Mouse (Mus musculus) megakaryocyte, embryonic 14.5 days (primary cell): ENCODE measurements around the gene Tcte2. TPM values are rescaled to one million over a fixed set of nuclear protein-coding genes. Genes with fewer than 3 reads are reported as not detected.

Source experiments
- H3K27me3 ChIP-seq: replicated peaks from 2 replicates; pipeline ENCODE3; 2012; ENCODE audit warnings: inconsistent platforms
- H3K36me3 ChIP-seq: replicated peaks from 2 replicates; pipeline ENCODE3; 2012; ENCODE audit warnings: low read length, inconsistent platforms, mixed read lengths
- H3K4me1 ChIP-seq: 2 replicates; pipeline ENCODE4 v1.6.1; 2012; ENCODE audit warnings: inconsistent platforms
- H3K4me3 ChIP-seq: replicated peaks from 2 replicates; pipeline ENCODE3; 2012; ENCODE audit warnings: moderate library complexity, mild to moderate bottlenecking, inconsistent platforms
- H3K9me3 ChIP-seq: 2 replicates; pipeline ENCODE4 v1.6.1; 2012; ENCODE audit warnings: inconsistent platforms
- FLI1 ChIP-seq: IDR thresholded peaks from 2 replicates; pipeline ENCODE4 v1.6.1; 2012; ENCODE audit warnings: low read length, inconsistent platforms, mixed read lengths
- GATA1 ChIP-seq: IDR thresholded peaks from 3 replicates; pipeline ENCODE4 v1.6.1; 2012; ENCODE audit warnings: mixed read lengths, low read length, inconsistent platforms, borderline replicate concordance
- polyA plus RNA-seq: library from polyadenylated mRNA; stranded (reverse); fragments of >175 nt; gene quantifications from 2 replicates; pipeline ENCODE4 v1.2.3, GENCODE M21; 2012; ENCODE audit warnings: low replicate concordance; ENCODE audit not compliant: insufficient read depth

The Tcte2 gene
- polyA plus RNA-seq, 1 experiment: not detected

DNA sequence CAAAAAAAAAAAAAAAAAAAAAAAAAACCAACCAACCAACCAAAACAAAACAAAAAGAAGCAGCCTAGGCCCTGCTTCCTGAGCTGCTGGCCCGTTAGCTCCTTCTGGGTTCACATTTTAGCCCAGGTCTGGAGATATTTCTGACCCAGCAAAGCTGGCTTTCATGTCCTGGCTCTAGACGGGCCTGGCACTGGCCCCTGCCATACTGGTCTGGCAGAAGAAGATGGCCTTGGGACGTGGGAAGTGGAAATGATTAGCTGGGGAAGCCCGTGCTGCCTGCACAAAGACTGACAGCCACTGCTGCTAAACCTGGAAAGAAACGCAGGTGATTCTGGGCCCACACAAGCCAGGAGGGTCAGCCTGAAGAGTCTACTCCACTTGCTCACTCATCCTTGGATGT is 50.5 kb downstream of the Tcte2 start:
- H3K27me3 ChIP-seq: peaks cover 25% of the 10 kb centered on the region
- no peaks in the 10 kb centered on the region for H3K36me3 ChIP-seq
- no peak overlapping the region for H3K4me3 ChIP-seq
- H3K4me1 ChIP-seq: no peaks in the 10 kb centered on the region
- TF ChIP-seq GATA1 (no peak), FLI1 (no peak)
- 0 out of 2 replicates have a peak, but pooled peaks cover 9% of the 10 kb centered on the region for H3K9me3 ChIP-seq

DNA sequence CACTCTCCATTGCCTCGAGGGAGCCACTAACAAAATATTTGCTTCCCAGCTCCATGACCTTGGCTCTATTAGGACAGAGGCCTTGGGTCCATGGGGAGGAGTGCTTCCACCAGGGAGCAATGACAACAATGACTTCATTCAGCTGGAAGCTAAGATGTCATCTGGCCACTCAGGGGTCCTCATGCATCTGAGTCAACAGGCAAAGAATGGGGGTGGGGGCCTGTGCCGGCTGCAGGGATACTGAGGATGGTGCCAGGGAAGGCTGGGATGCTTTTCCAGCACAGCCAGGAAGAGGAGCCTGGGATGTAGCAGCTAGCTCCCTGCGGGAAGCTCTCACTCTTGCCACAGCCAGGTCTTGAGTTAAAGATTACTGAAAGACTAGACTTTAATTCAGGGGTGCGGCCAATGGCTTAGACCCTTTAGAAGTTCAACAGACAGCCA is 56.1 kb downstream of the Tcte2 start:
- Histone ChIP-seq H3K27me3 (peaks cover 24% of the 10 kb centered on the region), H3K36me3 (no peaks in the 10 kb centered on the region), H3K4me3 (no peak overlapping the region), H3K4me1 (no peaks in the 10 kb centered on the region), H3K9me3 (peaks cover 20% of the 10 kb centered on the region)
- TF ChIP-seq GATA1 (no peak), FLI1 (no peak)

DNA sequence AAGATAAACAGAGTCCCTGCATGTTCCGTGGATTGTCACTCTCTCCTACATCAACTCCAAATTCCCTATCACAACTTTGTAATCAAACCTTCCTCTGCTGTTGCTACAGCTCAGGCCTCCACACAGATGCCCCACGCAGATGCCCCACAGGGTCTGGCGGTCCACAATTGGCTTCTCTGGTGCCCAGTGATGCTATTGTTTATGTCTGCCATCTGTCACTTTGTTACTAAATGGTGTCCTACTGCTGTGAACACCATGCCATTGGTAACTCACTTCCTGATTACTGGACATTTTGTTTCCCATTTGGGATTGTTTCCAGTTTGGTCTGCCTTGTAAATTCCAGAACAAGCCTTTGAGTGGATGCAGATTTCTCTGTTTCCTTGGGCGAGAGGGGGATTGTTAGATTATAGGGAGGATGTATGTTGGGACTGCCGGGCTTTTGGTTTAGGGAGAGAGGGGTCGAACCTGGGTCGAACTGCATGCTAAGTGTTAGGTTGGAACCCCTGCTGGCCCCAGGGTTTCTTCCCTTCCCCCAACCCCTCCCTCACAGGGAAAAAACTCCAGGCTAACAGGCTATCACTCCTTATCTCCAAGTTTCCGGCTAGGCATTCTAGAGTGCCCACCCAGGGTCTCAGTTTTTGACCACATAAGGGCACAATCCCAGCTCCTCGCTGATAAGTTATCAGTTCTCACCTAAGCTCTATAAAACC is 57.9 kb downstream of the Tcte2 start:
- no peak overlapping the region for H3K4me3 ChIP-seq
- H3K27me3 ChIP-seq: peaks cover 25% of the 10 kb centered on the region
- H3K36me3 ChIP-seq: no peaks in the 10 kb centered on the region
- H3K4me1 ChIP-seq: no peaks in the 10 kb centered on the region
- peaks cover 15% of the 10 kb centered on the region for H3K9me3 ChIP-seq
- TF ChIP-seq FLI1 (no peak), GATA1 (no peak)

DNA sequence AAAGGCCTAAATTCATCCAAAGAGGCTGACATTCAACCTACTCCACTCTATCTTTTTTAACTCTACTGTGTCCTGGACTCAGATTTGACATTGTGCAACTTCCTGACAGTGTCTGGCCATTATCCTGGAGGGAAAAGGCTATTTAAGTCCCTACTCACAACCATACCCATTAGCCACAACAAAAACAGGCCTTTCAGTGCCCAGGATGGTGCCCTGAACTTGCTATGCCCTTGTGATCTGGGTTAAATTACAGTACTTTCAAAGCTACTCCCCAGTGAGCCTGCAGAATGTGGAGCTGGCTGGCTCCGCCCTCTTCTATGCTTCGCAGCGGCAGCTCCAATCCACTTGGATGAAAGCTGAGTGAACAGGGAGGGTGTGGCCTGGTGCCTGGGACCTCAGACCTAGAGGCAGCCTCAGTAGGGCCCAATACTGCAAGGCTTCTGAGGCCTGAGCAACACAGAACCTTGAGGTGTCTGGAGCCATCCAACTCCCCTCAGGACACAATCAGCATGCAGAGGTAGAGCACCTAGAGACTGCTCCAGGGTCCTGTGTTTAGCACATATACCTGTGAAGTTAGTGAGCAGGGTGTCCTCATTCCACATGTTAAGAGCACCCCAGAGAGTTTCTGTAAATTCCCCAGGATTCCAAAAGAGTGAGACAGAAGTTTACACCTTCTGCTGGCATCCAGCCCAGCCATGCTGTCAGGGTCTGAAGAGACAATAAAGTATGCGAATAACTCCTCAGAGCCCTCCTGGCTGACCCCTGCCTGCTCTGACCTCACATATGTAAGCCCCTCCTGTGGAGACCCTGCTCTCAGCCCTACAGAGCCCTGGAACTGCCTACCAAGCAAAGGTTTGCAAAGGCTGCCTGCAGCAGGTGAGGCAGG is 61.3 kb downstream of the Tcte2 start:
- TF ChIP-seq FLI1 (no peak), GATA1 (no peak)
- H3K27me3 ChIP-seq: peaks cover 18% of the 10 kb centered on the region
- H3K4me1 ChIP-seq: no peaks in the 10 kb centered on the region
- no peak overlapping the region for H3K4me3 ChIP-seq
- peaks cover 15% of the 10 kb centered on the region for H3K9me3 ChIP-seq
- no peaks in the 10 kb centered on the region for H3K36me3 ChIP-seq

DNA sequence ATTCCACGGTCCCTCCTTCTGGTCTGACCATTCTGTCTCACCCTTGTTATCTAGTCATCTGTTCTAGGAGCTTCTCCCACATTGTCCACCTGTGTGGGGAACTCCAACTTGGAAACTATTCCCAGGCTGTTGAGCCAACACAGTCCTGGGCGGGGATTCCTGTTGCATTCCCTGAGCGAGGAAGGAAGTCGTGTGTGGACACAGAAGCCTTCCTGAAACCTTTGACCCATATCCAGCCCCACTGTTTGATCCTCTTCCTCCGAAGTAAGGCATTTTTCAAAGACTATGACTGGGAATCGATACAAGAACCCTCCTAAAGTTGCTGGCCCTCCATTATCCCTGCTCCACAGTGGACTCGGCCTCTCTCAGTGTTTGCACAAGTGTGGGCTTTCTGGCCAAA is 61.9 kb downstream of the Tcte2 start:
- TF ChIP-seq FLI1: no peak
- no peak for TF ChIP-seq GATA1
- H3K36me3 ChIP-seq: no peaks in the 10 kb centered on the region
- H3K27me3 ChIP-seq: peaks cover 21% of the 10 kb centered on the region
- peaks cover 15% of the 10 kb centered on the region for H3K9me3 ChIP-seq
- H3K4me1 ChIP-seq: no peaks in the 10 kb centered on the region
- no peak overlapping the region for H3K4me3 ChIP-seq

DNA sequence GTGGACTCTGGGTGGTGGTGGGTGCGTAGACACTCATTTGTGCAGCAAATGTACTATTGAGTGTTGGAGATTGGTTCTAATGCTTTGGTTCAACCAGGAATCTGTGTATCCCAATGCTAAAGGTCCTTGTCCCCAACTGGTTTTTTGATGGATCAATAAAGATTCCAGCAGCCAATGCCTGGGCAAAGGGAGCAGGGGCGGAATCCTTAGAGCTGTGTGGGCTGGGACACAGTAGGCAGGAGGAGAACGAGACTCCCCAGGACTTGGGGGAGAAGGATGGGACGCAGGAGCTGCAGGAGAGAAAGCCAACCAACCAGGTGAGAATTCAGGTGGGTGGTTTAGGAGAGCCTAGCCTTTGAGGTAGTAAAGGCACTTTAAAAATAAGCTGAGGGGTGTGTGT is 63.4 kb downstream of the Tcte2 start:
- no peak overlapping the region for H3K4me3 ChIP-seq
- H3K36me3 ChIP-seq: no peaks in the 10 kb centered on the region
- H3K4me1 ChIP-seq: no peaks in the 10 kb centered on the region
- TF ChIP-seq GATA1: no peak
- TF ChIP-seq FLI1: no peak
- peaks cover 15% of the 10 kb centered on the region for H3K9me3 ChIP-seq
- H3K27me3 ChIP-seq: peaks cover 21% of the 10 kb centered on the region

DNA sequence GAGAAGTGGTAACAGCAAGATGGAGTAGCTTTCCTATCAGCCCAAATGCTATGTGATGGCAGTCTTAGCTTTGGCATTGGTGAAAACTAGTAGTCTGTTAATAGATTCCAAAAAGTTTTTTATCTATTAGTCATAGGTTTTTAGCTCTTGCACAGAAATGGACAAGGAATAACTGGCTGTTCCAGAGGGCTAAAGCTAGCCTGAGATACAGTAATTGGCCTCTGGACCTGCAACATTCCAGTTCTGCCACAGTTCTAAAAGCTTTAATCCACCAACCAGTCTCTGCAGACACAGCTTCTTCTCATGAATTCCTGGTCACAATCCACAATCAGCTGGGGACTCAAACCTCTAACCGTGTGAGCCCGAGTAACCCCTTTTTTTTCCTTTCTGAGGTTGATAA is 64.0 kb downstream of the Tcte2 start:
- H3K4me1 ChIP-seq: no peaks in the 10 kb centered on the region

DNA sequence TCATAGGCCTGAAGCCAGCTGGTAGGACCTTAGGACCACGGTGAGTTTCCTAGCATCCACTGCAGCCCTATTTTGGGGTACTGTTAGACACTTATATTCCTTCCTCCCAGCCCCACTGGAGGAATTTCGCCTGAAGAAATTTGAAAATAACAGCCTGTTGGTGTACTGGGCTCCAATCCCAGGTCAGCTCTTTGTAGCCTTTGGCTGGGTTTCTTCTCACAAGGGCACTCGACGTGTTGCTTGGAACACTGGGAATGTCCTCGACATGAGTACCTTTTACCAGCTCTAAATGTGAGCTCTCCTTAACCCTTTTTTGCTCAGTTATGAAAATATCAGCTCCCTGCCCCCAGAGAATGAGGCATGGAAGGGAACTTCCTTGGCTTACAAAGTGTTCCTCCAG is 65.7 kb downstream of the Tcte2 start:
- no peaks in the 10 kb centered on the region for H3K36me3 ChIP-seq
- H3K4me1 ChIP-seq: no peaks in the 10 kb centered on the region
- peaks cover 22% of the 10 kb centered on the region for H3K27me3 ChIP-seq
- peaks cover 2% of the 10 kb centered on the region; the same call in 1 of the 2 replicates for H3K9me3 ChIP-seq
- H3K4me3 ChIP-seq: no peak overlapping the region
- TF ChIP-seq FLI1 (no peak), GATA1 (no peak)

More for the DNA sequence above, 64.0 kb downstream of the Tcte2 start:
- Histone ChIP-seq H3K9me3 (peaks cover 15% of the 10 kb centered on the region), H3K4me3 (no peak overlapping the region), H3K36me3 (no peaks in the 10 kb centered on the region), H3K27me3 (peaks cover 23% of the 10 kb centered on the region)
- TF ChIP-seq GATA1 (no peak), FLI1 (no peak)

DNA sequence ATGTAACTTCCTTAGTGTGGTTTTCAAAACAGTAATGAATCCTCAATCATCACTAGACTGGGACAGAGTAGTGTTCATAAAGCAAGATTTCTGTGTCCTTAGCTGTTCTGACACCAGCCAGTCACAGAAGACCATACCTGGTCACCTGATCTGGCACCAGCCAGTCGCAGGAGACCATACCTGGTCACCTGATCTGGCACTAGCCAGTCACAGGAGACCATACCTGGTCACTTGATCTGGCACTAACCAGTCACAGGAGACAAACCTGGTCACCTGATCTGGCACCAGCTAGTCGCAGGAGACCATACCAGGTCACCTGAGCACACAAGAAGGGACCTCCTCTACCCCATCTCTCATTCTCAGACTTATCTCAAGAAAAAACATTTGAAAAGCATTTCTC is 66.4 kb downstream of the Tcte2 start:
- H3K4me3 ChIP-seq: no peak overlapping the region
- H3K27me3 ChIP-seq: peaks cover 23% of the 10 kb centered on the region
- no peaks in the 10 kb centered on the region for H3K9me3 ChIP-seq
- H3K36me3 ChIP-seq: no peaks in the 10 kb centered on the region
- peaks cover 4% of the 10 kb centered on the region; the same call in 1 of the 2 replicates for H3K4me1 ChIP-seq
- TF ChIP-seq FLI1 (no peak), GATA1 (no peak)

DNA sequence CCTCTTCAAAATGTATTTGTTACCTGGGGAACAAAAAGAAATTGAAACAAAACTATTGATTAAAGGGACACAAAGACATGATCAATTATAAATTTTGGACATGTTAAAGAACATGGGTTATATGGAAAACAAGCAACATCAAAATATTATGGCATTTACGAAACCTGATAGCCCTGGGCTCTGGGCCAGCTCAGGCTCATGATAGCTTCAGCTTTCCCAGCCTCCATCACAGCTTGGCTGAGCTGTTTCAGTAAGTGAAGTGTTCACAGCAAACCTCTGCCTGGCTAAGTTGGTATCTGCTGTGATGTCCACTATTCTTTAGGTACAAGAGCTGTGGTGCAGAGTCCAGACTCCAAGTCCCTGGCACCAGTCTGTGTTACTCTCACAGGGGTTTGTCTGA is 67.4 kb downstream of the Tcte2 start:
- H3K4me3 ChIP-seq: no peak overlapping the region
- H3K27me3 ChIP-seq: peaks cover 22% of the 10 kb centered on the region
- H3K9me3 ChIP-seq: no peaks in the 10 kb centered on the region
- peaks cover 4% of the 10 kb centered on the region; the same call in 1 of the 2 replicates for H3K4me1 ChIP-seq
- H3K36me3 ChIP-seq: no peaks in the 10 kb centered on the region
- TF ChIP-seq FLI1 (no peak), GATA1 (no peak)
